Mouse (Mus musculus): ENCODE results near the gene Ccnl2. TPM values are rescaled to one million over a fixed set of nuclear protein-coding genes. Genes with fewer than 3 reads are reported as not detected.

Gene Ccnl2
- 184 TPM for polyA plus RNA-seq (2015; fragmentation: Illumina TruSeq; extraction: RNeasy Lipid Tissue Mini Kit (QIAGEN cat#74804); ENCODE audit: insufficient read depth, low replicate concordance)

DNA sequence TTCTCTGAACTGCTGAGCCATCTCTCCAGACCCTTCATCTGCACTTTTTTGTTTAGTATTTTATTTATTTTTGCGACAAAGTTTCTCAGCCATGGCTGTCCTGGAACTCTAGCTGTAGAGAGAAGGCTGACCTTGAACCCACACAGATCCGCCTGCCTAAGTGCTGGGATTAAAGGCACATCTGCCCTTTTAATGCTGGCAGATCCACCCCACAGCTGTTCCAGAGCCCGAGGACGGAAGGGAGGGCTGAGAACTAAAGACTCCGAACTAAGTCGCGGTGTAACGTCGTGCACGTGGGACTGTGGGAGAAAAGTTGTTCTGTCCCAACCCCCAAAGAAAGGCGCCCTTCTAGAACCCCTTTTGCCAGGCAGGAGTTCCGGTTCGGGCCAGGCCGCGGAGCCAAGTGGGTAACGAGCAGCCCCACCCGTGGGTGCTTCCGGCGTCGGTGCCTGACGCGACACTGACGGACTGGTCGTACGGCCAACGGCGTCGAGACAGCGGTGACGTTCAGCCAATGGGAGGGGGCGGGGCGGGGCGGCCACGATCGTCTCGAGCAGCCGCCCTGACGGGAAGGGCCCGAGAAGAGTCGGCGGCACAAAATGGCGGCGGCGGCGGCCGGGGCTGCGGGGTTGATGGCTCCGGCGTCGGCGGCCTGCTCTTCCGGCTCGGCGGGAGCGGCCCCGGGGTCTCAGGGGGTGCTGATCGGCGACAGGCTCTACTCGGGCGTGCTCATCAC, at the start of gene Ccnl2:
Gene Ccnl2, plus strand, starts transcription at position 561 of the 736 bp plus-strand sequence.

DNA sequence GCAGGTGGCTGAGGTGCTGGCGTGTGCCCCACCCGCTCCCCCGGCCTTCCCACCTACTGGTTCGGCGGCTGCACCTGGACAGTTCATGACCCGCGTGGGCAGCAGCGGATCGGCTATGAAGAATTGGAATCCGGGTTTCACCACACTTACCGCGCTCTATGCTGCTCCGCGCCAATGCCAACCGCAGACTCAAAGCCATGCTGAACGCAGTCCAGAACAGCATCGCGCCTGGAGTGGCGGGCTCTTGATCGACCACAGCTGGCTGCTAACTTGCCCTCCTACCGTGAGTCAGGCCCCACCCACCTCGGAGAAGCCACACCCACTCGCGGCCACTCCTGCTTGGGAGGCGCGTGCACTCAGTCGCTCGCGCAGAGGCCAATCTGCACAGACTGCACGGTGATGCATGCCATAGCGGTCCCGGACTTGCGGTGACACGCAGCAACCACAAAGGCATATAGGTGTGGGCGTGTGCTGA, 38.0 kb upstream of the Ccnl2 start, which contains the start of gene Vwa1:
Gene Vwa1, minus strand, starts transcription at position 419 of the 475 bp plus-strand sequence.

DNA sequence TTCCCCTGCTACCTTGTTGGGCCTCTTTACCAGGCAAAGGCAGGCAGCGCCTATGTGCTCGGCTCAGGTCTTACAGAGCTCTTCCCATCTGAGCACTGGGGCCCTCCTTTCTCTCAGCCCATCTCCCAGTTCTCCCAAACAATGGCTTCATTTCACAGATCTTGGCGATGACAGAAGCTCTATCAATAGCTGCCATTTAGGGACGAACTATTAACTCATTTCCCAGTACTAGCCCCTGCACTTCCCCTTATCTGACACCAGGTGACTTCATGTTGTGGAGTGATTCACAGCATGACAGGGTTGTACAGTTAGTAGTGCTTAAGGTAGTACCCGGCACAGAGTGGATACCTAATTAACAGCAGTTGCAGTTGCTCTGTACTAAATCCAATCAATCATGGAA, 26.5 kb upstream of the Ccnl2 start, which contains the start of gene Tmem88b:
Gene Tmem88b, minus strand, starts transcription at position 56 of the 400 bp plus-strand sequence.

DNA sequence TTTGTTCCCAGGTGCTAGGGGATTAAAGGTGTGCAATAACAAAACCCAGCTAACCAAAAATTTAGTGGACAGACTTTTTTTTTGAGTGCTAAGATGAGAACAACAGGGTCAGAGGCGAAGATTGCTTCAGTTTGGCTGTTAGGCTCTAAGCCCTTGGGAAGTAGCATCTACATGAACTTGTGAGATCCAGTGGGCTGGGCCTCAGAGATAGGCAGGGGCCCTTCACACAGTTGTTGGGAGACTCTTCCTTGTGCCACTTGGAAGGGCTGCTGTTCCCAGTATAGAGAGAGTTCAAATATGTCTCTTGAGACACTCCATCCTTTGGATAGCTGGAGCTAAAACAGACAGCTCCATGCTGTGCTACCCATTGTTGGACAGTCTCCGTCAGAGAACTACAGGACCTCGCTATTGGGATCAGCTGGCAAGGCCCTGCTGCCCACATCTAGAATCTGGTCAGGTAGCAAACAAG, 22.2 kb upstream of the Ccnl2 start, which contains the start of gene Ankrd65:
Gene Ankrd65, plus strand, starts transcription at position 419 of the 469 bp plus-strand sequence.

DNA sequence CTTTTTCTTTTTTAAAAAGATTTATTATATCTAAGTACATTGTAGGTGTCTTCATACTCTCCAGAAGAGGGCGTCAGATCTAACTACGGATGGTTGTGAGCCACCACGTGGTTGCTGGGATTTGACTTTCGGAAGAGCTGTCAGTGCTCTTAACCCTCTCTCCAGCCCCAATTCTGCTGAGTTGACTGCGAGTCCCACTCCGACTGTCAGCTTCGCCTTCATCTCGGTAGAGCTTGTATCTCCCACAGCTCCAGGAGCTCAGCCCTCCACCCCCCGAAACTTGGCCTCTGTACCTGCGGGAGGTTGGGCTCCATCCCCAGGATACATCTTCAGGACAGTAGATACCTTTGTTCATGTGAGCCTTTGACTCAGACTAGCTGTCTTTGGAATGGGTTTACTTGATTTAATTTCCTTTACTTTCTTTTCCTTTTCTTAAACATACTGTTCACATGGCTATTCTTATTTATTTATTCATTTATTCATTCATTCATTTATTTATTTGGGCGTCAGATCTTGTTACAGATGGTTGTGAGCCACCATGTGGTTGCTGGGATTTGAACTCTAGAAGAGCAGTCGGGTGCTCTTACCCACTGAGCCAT, 9.4 kb upstream of the Ccnl2 start, which contains the start of gene Mrpl20:
Gene Mrpl20, plus strand, starts transcription at position 138 of the 599 bp plus-strand sequence.

GRCm38 (mm10) chr4:155831205-155831766, 19.0 kb downstream of the Ccnl2 start, which contains the start of gene Aurkaip1:
Aurkaip1 (plus strand) TSS chr4:155831272.

DNA sequence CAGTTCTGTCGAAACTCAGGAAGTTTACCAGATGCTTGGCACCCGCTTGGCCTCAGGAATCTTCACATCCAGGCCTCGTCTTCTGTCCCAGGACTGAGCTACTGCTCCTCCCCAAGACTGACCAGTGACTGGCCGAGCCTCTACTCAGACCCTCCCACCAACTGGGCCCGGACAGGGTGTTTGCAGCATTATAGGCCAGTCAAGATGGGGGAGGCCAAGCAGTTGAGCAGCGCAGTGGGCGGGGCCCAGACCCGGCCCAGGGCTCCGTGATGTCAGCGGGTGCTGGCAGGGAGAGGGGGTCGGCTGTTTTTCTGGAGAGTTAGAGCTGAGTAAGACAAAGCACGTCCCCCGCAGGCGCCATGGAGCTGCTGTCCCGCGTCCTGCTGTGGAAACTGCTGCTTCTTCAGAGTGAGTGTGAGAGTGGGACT, 27.2 kb downstream of the Ccnl2 start, which contains the start of gene Mxra8:
Gene Mxra8, plus strand, starts transcription at position 198 of the 428 bp plus-strand sequence.

GRCm38 (mm10) chr4:155846871-155847578, 34.7 kb downstream of the Ccnl2 start, which contains the start of gene Dvl1:
Dvl1 (plus strand) TSS chr4:155847402.

GRCm38 (mm10) chr4:155863001-155863400, 50.7 kb downstream of the Ccnl2 start, which contains the start of gene Tas1r3:
Tas1r3 (minus strand) TSS chr4:155863362.

DNA sequence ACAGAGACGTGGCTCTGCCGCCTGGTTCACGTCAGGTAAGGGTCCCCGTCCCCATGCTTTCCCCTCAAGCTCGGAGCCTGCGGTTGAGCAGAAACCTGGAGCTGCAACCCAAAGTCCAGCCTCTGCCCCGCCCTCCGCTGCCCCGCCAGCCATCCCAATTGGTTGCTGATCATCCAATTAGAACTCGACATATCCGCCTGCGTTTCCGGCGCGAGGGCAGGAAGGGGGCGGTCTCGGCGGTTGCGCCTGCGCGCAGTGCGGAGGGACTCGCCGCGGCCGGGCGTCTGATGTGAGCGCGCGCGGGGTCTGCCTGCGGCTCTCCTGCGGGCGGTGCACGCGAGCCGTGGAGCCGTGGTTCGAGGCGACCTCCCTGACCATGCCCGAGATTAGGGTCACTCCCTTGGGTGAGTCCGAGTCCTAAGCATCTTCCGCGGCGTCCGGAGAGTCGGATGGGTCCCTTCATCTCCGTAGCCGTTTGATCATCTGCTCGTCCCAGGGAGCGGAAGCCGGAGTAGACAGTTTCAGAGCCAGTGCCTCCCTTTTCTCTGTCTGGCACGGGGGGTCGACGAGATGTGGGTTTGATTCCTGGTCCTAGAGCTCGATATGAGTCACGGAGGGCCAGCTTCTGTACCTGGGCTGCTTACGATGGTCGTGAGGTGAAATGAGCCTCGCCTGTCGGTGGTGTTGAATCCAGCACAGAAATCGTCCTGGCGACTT, 57.2 kb downstream of the Ccnl2 start, which contains the start of the genes Cptp and Ints11:
Gene Cptp, minus strand, starts transcription at position 124 of the 717 bp plus-strand sequence.
Gene Ints11, plus strand, starts transcription at position 230 of the 717 bp plus-strand sequence.

Other genes with a start within 250 kb of the Ccnl2 start
- 17.5 TPM for gene Slc35e2, start 211.1 kb upstream of the Ccnl2 start, polyA plus RNA-seq (2015; fragmentation: Illumina TruSeq; extraction: RNeasy Lipid Tissue Mini Kit (QIAGEN cat#74804); ENCODE audit: insufficient read depth, low replicate concordance)
- 181 TPM for gene Cdk11b, start 187.6 kb upstream of the Ccnl2 start, polyA plus RNA-seq (2015; fragmentation: Illumina TruSeq; extraction: RNeasy Lipid Tissue Mini Kit (QIAGEN cat#74804); ENCODE audit: insufficient read depth, low replicate concordance)
- not detected for gene Gm10563, start 167.1 kb upstream of the Ccnl2 start, polyA plus RNA-seq (2015; fragmentation: Illumina TruSeq; extraction: RNeasy Lipid Tissue Mini Kit (QIAGEN cat#74804); ENCODE audit: insufficient read depth, low replicate concordance)
- gene Mmp23, start 159.1 kb upstream of the Ccnl2 start, polyA plus RNA-seq (2015; fragmentation: Illumina TruSeq; extraction: RNeasy Lipid Tissue Mini Kit (QIAGEN cat#74804); ENCODE audit: insufficient read depth, low replicate concordance): 16.7 TPM
- 9.6 TPM for gene Mib2, start 143.3 kb upstream of the Ccnl2 start, polyA plus RNA-seq (2015; fragmentation: Illumina TruSeq; extraction: RNeasy Lipid Tissue Mini Kit (QIAGEN cat#74804); ENCODE audit: insufficient read depth, low replicate concordance)
- gene Fndc10, start 118.1 kb upstream of the Ccnl2 start, polyA plus RNA-seq (2015; fragmentation: Illumina TruSeq; extraction: RNeasy Lipid Tissue Mini Kit (QIAGEN cat#74804); ENCODE audit: insufficient read depth, low replicate concordance): 2.5 TPM
- 94.7 TPM for gene Ssu72, start 107.7 kb upstream of the Ccnl2 start, polyA plus RNA-seq (2015; fragmentation: Illumina TruSeq; extraction: RNeasy Lipid Tissue Mini Kit (QIAGEN cat#74804); ENCODE audit: insufficient read depth, low replicate concordance)
- gene Tmem240, start 77.7 kb upstream of the Ccnl2 start, polyA plus RNA-seq (2015; fragmentation: Illumina TruSeq; extraction: RNeasy Lipid Tissue Mini Kit (QIAGEN cat#74804); ENCODE audit: insufficient read depth, low replicate concordance): 0.23 TPM
- gene Atad3a, start 51.4 kb upstream of the Ccnl2 start, polyA plus RNA-seq (2015; fragmentation: Illumina TruSeq; extraction: RNeasy Lipid Tissue Mini Kit (QIAGEN cat#74804); ENCODE audit: insufficient read depth, low replicate concordance): 36.8 TPM
- 4.0 TPM for gene Vwa1, start 37.8 kb upstream of the Ccnl2 start, polyA plus RNA-seq (2015; fragmentation: Illumina TruSeq; extraction: RNeasy Lipid Tissue Mini Kit (QIAGEN cat#74804); ENCODE audit: insufficient read depth, low replicate concordance)
- 0.36 TPM for gene Tmem88b, start 26.6 kb upstream of the Ccnl2 start, polyA plus RNA-seq (2015; fragmentation: Illumina TruSeq; extraction: RNeasy Lipid Tissue Mini Kit (QIAGEN cat#74804); ENCODE audit: insufficient read depth, low replicate concordance)
- not detected for gene Ankrd65, start 22.1 kb upstream of the Ccnl2 start, polyA plus RNA-seq (2015; fragmentation: Illumina TruSeq; extraction: RNeasy Lipid Tissue Mini Kit (QIAGEN cat#74804); ENCODE audit: insufficient read depth, low replicate concordance)
- 90.9 TPM for gene Mrpl20, start 9.6 kb upstream of the Ccnl2 start, polyA plus RNA-seq (2015; fragmentation: Illumina TruSeq; extraction: RNeasy Lipid Tissue Mini Kit (QIAGEN cat#74804); ENCODE audit: insufficient read depth, low replicate concordance)
- gene Aurkaip1, start 18.8 kb downstream of the Ccnl2 start, polyA plus RNA-seq (2015; fragmentation: Illumina TruSeq; extraction: RNeasy Lipid Tissue Mini Kit (QIAGEN cat#74804); ENCODE audit: insufficient read depth, low replicate concordance): 43.8 TPM
- gene Mxra8, start 27.2 kb downstream of the Ccnl2 start, polyA plus RNA-seq (2015; fragmentation: Illumina TruSeq; extraction: RNeasy Lipid Tissue Mini Kit (QIAGEN cat#74804); ENCODE audit: insufficient read depth, low replicate concordance): 84.4 TPM
- 13.7 TPM for gene Dvl1, start 34.9 kb downstream of the Ccnl2 start, polyA plus RNA-seq (2015; fragmentation: Illumina TruSeq; extraction: RNeasy Lipid Tissue Mini Kit (QIAGEN cat#74804); ENCODE audit: insufficient read depth, low replicate concordance)
- 0.52 TPM for gene Tas1r3, start 50.9 kb downstream of the Ccnl2 start, polyA plus RNA-seq (2015; fragmentation: Illumina TruSeq; extraction: RNeasy Lipid Tissue Mini Kit (QIAGEN cat#74804); ENCODE audit: insufficient read depth, low replicate concordance)
- gene Cptp, start 57.0 kb downstream of the Ccnl2 start, polyA plus RNA-seq (2015; fragmentation: Illumina TruSeq; extraction: RNeasy Lipid Tissue Mini Kit (QIAGEN cat#74804); ENCODE audit: insufficient read depth, low replicate concordance): 5.6 TPM
- 31.0 TPM for gene Ints11, start 57.1 kb downstream of the Ccnl2 start, polyA plus RNA-seq (2015; fragmentation: Illumina TruSeq; extraction: RNeasy Lipid Tissue Mini Kit (QIAGEN cat#74804); ENCODE audit: insufficient read depth, low replicate concordance)
- gene Pusl1, start 79.3 kb downstream of the Ccnl2 start, polyA plus RNA-seq (2015; fragmentation: Illumina TruSeq; extraction: RNeasy Lipid Tissue Mini Kit (QIAGEN cat#74804); ENCODE audit: insufficient read depth, low replicate concordance): 12.9 TPM
- gene Acap3, start 79.3 kb downstream of the Ccnl2 start, polyA plus RNA-seq (2015; fragmentation: Illumina TruSeq; extraction: RNeasy Lipid Tissue Mini Kit (QIAGEN cat#74804); ENCODE audit: insufficient read depth, low replicate concordance): 11.1 TPM
- 75.5 TPM for gene Ube2j2, start 131.3 kb downstream of the Ccnl2 start, polyA plus RNA-seq (2015; fragmentation: Illumina TruSeq; extraction: RNeasy Lipid Tissue Mini Kit (QIAGEN cat#74804); ENCODE audit: insufficient read depth, low replicate concordance)
- gene C1qtnf12, start 149.8 kb downstream of the Ccnl2 start, polyA plus RNA-seq (2015; fragmentation: Illumina TruSeq; extraction: RNeasy Lipid Tissue Mini Kit (QIAGEN cat#74804); ENCODE audit: insufficient read depth, low replicate concordance): 14.8 TPM
- gene B3galt6, start 180.2 kb downstream of the Ccnl2 start, polyA plus RNA-seq (2015; fragmentation: Illumina TruSeq; extraction: RNeasy Lipid Tissue Mini Kit (QIAGEN cat#74804); ENCODE audit: insufficient read depth, low replicate concordance): 4.0 TPM
- gene Sdf4, start 180.4 kb downstream of the Ccnl2 start, polyA plus RNA-seq (2015; fragmentation: Illumina TruSeq; extraction: RNeasy Lipid Tissue Mini Kit (QIAGEN cat#74804); ENCODE audit: insufficient read depth, low replicate concordance): 176 TPM
- gene Tnfrsf4, start 201.4 kb downstream of the Ccnl2 start, polyA plus RNA-seq (2015; fragmentation: Illumina TruSeq; extraction: RNeasy Lipid Tissue Mini Kit (QIAGEN cat#74804); ENCODE audit: insufficient read depth, low replicate concordance): 11.0 TPM
- gene Tnfrsf18, start 213.7 kb downstream of the Ccnl2 start, polyA plus RNA-seq (2015; fragmentation: Illumina TruSeq; extraction: RNeasy Lipid Tissue Mini Kit (QIAGEN cat#74804); ENCODE audit: insufficient read depth, low replicate concordance): 10.7 TPM
- gene Ttll10, start 246.9 kb downstream of the Ccnl2 start, polyA plus RNA-seq (2015; fragmentation: Illumina TruSeq; extraction: RNeasy Lipid Tissue Mini Kit (QIAGEN cat#74804); ENCODE audit: insufficient read depth, low replicate concordance): not detected

Measured in spleen, adult 10 weeks (tissue).